Mouse (Mus musculus) lung, embryonic 15.5 days (tissue): Measurements from ENCODE around the gene Med21. TPM values are rescaled to one million over a fixed set of nuclear protein-coding genes. Genes with fewer than 3 reads are reported as not detected.
A peak's percentile ranks its signal among the peaks of the same experiment; 100 is the strongest.

ENCODE experiments used
- ATAC-seq: fragments of 200-750 bp; cut with Nextera tagmentation; 2 replicates; pipeline ENCODE4 v1.8.0; 2017; ENCODE audit warnings: moderate number of reproducible peaks, borderline replicate concordance; ENCODE audit not compliant: low FRiP score, low TSS enrichment; ENCODE audit errors: extremely low read depth
- H3K27ac ChIP-seq: fragments of 300-500 bp; sonication (generic); 2 replicates; pipeline ENCODE4 v1.5.1; 2015; ENCODE audit warnings: moderate library complexity, mild to moderate bottlenecking, inconsistent platforms
- H3K27me3 ChIP-seq: fragments of 300-500 bp; sonication (generic); 2 replicates; pipeline ENCODE4 v1.6.1; 2015; ENCODE audit warnings: inconsistent platforms
- H3K36me3 ChIP-seq: fragments of 300-500 bp; sonication (generic); 2 replicates; pipeline ENCODE4 v1.6.1; 2015; ENCODE audit warnings: inconsistent platforms
- H3K4me1 ChIP-seq: fragments of 300-500 bp; sonication (generic); 2 replicates; pipeline ENCODE4 v1.6.1; 2015; ENCODE audit warnings: inconsistent platforms
- H3K4me2 ChIP-seq: fragments of 300-500 bp; sonication (generic); 2 replicates; pipeline ENCODE4 v1.6.1; 2015; ENCODE audit warnings: inconsistent platforms, mild to moderate bottlenecking, moderate library complexity
- H3K4me3 ChIP-seq: fragments of 300-500 bp; sonication (generic); 2 replicates; pipeline ENCODE4 v1.5.1; 2015; ENCODE audit warnings: mild to moderate bottlenecking, inconsistent platforms
- H3K9ac ChIP-seq: fragments of 300-500 bp; sonication (generic); 2 replicates; pipeline ENCODE4 v1.6.1; 2015; ENCODE audit warnings: inconsistent platforms
- H3K9me3 ChIP-seq: fragments of 300-500 bp; sonication (generic); 2 replicates; pipeline ENCODE4 v1.6.1; 2016; ENCODE audit warnings: inconsistent platforms
- WGBS: fragments of 180-500 bp; shearing (Covaris S2); methylation state at CpG from one replicate; pipeline ENCODE4 v1.1.7; 2015; 5-methylcytosine and 5-hydroxymethylcytosine counted together
- polyA plus RNA-seq: library from polyadenylated mRNA; unstranded; fragments of >200 nt; fragmentation: Nextera tagmentation; extraction: Ambion mirVana; gene quantifications from 2 replicates; pipeline ENCODE4 v1.2.1, GENCODE M21; 2015

Gene Med21
- polyA plus RNA-seq, 1 experiment from 2014 or later = 157 TPM

DNA sequence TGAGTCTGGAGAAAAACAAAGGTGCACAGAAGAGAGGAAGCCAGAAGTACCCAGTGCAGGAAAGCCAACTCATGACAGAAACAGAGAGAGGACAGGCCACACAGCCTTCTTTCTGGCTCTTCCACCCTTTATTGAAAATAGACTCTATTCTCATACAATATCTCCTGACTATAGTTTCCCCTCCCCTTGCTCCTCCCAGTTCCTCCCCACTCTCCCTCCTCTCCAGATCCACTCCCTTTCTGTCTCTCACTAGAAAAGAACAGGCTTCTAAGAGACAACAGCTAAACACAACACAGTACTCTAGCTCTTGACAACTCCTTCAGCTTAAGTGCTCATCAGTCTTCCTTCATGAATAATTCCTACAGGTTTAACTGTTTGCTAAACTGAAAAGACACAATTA, 26.3 kb downstream of the Med21 start:
- H3K4me1 ChIP-seq = no peaks in the 10 kb centered on the region
- ATAC-seq = no peak
- no peak overlapping the region for H3K4me2 ChIP-seq
- no peaks in the 10 kb centered on the region for H3K36me3 ChIP-seq
- H3K9ac ChIP-seq = no peak overlapping the region
- H3K9me3 ChIP-seq = 0 out of 2 replicates have a peak, but pooled peaks cover 4% of the 10 kb centered on the region
- H3K27me3 ChIP-seq = no peaks in the 10 kb centered on the region
- no peak overlapping the region for H3K27ac ChIP-seq
- H3K4me3 ChIP-seq = no peak overlapping the region

DNA sequence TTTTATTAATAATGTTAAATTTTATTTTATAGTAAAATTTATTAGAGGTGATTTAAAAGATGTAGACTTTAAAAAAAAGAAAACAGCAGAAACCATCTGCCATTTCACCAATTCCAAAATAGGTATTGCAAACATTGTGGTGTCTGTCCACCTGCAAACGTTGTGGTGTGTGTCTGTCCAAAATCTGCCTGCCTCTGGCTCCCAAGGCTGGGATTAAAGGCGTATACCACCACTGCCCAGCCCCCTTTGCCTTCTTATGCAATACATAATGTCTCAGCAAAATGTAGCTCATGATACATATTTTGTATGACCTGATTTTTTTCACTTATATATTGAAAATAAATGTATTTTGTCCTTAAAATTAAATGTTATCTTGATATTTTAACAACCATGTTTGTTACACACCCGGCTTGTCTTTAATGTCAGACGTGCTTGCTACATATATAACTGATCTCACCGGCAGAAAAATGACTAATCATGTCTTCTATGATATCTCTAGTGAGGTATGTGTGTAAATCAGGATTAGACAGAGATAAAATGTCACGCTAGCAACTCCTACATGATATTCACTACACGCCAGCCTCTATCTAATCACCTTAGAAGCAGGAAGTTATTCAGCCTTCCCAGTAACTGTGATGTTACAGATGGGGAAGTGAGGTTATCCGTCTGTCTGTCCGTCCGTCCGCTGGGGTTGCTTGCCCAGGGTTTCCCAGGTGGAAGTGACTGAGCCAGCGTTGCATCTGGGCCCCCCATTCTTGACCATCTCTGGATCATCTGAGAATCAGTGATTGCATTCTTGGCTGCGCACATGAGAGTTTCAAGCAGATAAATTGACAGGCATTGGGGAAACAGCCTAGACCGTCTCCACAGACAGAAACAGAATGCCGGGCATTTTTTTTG, 28.9 kb downstream of the Med21 start:
- Histone ChIP-seq H3K9ac (no peak overlapping the region), H3K4me1 (no peaks in the 10 kb centered on the region), H3K27ac (no peak overlapping the region), H3K9me3 (0 out of 2 replicates have a peak, but pooled peaks cover 4% of the 10 kb centered on the region), H3K27me3 (no peaks in the 10 kb centered on the region), H3K4me2 (no peak overlapping the region), H3K4me3 (no peak overlapping the region), H3K36me3 (no peaks in the 10 kb centered on the region)
- ATAC-seq = no peak
- 67% methylated on average over 15 of the region's 15 CpGs for WGBS

DNA sequence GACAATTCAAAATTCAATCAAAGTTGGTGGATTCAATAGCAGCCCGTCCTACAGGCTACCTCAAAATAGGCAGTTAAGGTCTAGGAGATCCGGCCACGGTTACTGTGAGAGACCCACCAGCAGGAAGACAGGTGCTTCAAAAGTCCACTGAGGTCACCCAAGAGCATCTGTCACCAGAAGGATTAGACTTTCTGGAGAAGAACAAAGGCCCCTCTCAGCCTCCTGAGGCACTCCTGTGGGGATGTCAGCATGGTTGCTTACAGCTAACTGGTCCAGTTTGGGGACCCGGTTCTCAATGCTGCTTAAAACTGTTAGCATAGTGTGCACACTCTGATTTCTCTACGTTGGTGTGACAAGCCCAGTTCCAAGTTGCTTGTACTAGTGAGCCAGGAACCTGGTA, 29.8 kb downstream of the Med21 start:
- Histone ChIP-seq H3K4me3 (no peak overlapping the region), H3K4me2 (no peak overlapping the region), H3K27ac (no peak overlapping the region), H3K9ac (no peak overlapping the region), H3K9me3 (0 out of 2 replicates have a peak, but pooled peaks cover 4% of the 10 kb centered on the region), H3K36me3 (no peaks in the 10 kb centered on the region), H3K4me1 (no peaks in the 10 kb centered on the region), H3K27me3 (no peaks in the 10 kb centered on the region)
- ATAC-seq = no peak
- whole genome bisulfite sequencing = 66% methylated on average over 5 of the region's 5 CpGs

DNA sequence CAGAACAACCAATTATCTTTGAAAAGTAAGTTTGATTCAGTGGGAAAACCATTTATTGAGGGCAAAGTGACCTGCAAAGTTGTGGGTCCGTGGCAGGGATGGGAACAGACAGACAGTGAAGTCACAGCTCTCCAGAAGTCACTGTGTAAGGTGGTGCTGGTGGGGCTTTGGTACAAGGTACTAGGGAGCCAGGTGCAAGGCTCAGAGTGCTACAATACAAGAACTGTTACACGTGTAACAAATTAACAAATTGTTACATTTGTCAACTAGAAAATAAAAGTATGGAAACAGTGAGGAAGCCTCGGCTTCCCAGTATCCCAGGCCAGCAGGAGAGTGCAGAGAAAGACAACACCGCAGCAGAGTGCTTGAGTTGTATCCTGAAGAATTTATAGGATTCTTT, 31.3 kb downstream of the Med21 start:
- WGBS = 77% methylated on average over 4 of the region's 4 CpGs
- Histone ChIP-seq H3K27me3 (no peaks in the 10 kb centered on the region), H3K27ac (no peak overlapping the region), H3K9ac (no peak overlapping the region), H3K4me3 (no peak overlapping the region), H3K4me2 (no peak overlapping the region), H3K36me3 (no peaks in the 10 kb centered on the region), H3K9me3 (0 out of 2 replicates have a peak, but pooled peaks cover 4% of the 10 kb centered on the region), H3K4me1 (no peaks in the 10 kb centered on the region)
- no peak for ATAC-seq

DNA sequence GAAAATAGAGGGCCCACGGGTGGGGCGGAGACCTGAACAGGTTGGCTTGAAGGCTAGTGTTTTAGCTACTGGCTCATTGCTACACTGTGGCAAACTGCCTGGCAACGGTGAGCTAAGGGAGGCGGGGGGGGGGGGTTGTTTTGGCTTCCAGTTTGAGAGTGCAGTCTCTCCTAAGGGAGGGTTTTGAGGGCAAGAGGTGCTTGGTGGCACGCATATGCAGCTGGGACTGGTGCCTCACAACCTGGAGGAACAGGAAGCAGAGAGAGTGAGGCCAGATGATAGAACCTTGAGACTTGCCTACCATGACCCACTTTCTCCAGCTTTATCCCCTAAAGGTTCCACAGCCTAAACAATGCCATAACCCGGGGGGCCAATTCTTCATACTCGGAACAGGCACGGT, 32.1 kb downstream of the Med21 start:
- H3K4me2 ChIP-seq = no peak overlapping the region
- 0 out of 2 replicates have a peak, but pooled peaks cover 4% of the 10 kb centered on the region for H3K9me3 ChIP-seq
- H3K4me3 ChIP-seq = no peak overlapping the region
- H3K4me1 ChIP-seq = no peaks in the 10 kb centered on the region
- H3K27me3 ChIP-seq = no peaks in the 10 kb centered on the region
- ATAC-seq = no peak
- no peaks in the 10 kb centered on the region for H3K36me3 ChIP-seq
- WGBS = 74% methylated on average over 8 of the region's 8 CpGs
- no peak overlapping the region for H3K27ac ChIP-seq
- H3K9ac ChIP-seq = no peak overlapping the region

DNA sequence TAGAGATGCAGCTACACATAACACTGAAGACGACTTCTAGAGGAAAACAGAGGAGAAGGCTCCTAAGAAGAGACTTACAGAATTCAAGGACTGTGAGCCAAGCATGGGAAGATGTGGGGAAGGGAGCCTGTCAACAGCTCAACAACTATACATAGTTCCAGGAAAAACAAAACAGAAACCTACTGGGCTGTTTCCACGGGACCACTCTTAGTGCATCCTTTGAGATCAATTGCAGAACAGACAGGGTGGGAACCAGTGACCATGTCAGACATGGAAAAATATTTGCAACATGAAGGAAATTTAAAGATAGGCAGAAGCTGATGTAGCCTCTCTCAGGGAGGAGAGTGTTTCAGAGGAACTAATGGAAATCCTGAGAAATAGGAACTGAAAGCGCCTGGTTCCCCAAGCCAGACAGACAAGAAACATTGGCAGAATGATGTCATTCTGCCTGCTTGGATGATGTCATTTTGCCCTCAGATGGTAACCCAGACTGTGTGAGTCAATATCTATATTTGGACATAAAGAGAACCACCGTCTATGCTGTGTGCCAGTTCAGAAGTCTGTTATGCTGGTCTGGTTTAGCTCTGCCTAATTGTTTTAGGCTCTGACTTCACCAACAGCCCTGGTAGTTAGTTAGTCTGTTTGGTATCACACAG, 32.7 kb downstream of the Med21 start:
- Histone ChIP-seq H3K9me3 (0 out of 2 replicates have a peak, but pooled peaks cover 2% of the 10 kb centered on the region), H3K4me3 (no peak overlapping the region), H3K9ac (no peak overlapping the region), H3K36me3 (no peaks in the 10 kb centered on the region), H3K27ac (no peak overlapping the region), H3K4me1 (no peaks in the 10 kb centered on the region), H3K4me2 (no peak overlapping the region), H3K27me3 (no peaks in the 10 kb centered on the region)
- WGBS = 56% methylated on average over 4 of the region's 4 CpGs
- no peak for ATAC-seq

DNA sequence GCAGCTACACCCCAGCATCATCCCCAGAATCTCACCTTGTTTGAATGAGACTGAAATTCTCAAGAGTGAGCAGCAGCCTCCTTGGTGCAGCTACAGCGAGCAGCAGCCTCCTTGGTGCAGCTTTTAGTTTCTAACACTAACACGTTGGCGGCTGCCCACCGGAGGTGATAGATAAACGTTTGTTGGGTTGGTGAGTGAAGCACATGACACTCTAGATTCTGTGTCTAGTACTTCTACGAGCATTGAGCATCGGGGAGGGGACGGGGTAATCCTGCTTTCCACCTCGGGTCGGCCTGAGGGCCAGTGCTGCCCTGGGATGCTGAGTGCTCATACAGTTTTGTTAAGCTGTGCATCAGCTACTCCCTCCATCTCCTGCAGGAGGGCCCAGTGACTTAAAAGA, 34.6 kb downstream of the Med21 start:
- Histone ChIP-seq H3K27me3 (no peaks in the 10 kb centered on the region), H3K4me3 (no peak overlapping the region), H3K27ac (no peak overlapping the region), H3K4me1 (no peaks in the 10 kb centered on the region), H3K9ac (no peak overlapping the region), H3K36me3 (no peaks in the 10 kb centered on the region), H3K4me2 (no peak overlapping the region), H3K9me3 (no peaks in the 10 kb centered on the region)
- ATAC-seq = no peak
- WGBS = 44% methylated on average over 10 of the region's 10 CpGs

DNA sequence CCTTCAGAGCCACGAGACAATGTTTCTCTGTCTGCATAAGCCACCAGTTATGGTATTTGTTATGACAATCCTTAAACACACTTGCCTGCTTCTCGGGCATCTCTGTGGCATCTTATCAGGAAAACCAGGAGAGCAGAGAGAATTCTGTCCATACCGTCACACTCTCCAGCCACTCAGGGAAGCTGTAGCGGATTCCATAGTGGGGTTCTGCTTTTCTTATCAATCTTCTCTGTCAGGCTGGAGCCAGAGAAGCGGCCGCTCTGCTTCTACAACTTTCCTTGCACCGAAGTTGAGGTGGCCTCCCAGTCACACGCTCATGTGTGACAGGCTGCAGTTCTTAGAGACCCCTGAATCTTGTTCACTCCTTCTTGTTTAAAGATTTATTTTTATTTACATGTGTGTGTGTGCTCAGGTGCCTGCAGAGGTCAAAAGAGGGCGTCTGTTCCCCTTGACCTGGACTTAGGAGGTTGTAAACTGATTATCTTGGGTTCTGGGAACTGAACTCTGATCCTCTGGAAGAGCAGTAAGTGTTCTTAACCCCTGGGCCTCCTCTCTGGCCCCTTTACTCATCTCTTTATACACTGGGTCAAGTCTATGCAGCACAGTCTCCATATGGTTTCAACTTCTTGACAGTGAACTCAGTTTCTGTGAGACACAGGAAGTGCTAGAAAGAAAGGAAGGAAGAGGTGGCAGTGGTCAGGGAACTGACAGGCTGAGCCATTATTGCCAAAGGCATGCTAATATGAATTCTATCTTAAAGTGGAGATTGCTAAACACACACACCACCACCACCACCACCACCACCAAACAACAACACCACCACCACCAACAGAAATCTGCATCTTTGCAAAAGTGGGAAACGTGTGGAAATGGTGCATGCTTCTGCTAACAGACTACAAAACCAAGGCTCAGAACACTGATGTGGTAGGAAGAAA, 36.1 kb downstream of the Med21 start:
- no peaks in the 10 kb centered on the region for H3K4me1 ChIP-seq
- H3K4me2 ChIP-seq = no peak overlapping the region

DNA sequence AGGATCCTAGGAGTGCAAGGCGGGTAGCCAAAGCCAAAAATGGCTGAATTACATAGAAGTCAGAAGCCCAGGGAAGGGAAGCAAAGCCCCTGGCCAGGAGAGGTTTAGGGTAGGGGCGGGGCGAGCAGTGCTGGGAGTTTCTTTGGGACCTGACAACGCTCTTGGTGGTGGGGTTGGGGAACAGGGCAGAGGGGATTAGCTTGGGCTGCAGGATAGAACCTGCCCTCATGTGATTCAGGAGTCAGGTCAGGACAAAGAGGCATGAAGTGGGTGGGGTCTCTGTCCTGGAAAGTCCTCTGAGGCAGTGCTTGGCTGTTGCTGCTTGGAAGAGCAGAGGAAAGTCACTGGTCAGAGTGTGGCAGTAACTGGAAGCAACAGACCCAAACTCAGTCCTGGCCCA, 41.5 kb downstream of the Med21 start:
- no peak overlapping the region for H3K9ac ChIP-seq
- WGBS = 84% methylated on average over 4 of the region's 4 CpGs

More for the DNA sequence above, 36.1 kb downstream of the Med21 start:
- Histone ChIP-seq H3K27me3 (no peaks in the 10 kb centered on the region), H3K9me3 (no peaks in the 10 kb centered on the region), H3K27ac (no peak overlapping the region), H3K9ac (no peak overlapping the region), H3K36me3 (no peaks in the 10 kb centered on the region), H3K4me3 (no peak overlapping the region)
- WGBS = 33% methylated on average over 10 of the region's 10 CpGs
- no peak for ATAC-seq

DNA sequence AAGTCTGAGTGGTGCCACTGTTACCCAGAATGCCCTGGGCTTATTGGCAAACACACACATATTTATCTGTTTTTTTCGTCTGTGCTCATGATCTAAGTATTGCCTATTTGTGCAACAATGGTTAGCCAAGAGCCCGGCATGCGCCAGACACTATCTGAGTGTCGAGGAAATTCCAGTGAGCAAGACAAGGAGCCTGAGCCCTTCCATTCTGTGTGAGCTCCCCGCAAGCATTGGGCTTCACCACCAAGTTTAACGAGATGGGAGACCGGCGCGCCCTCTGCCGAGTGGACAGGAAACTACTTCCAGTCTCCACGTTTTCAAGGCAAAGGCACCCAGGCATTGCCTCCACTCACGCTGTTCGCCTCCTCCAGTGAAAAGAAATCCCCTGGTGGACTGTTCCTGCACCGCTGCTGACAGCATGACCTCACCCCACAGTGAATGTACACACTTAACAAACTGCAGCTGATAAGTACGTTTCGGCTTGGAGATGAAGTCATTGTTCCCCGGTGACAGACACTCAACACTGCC, 43.5 kb downstream of the Med21 start:
- Histone ChIP-seq H3K27me3 (no peaks in the 10 kb centered on the region), H3K9me3 (no peaks in the 10 kb centered on the region), H3K4me3 (no peak overlapping the region), H3K4me1 (0 out of 2 replicates have a peak, but pooled peaks cover 6% of the 10 kb centered on the region), H3K36me3 (no peaks in the 10 kb centered on the region), H3K9ac (no peak overlapping the region), H3K27ac (peak overlapping the region; percentile 27; the same call in 1 of the 2 replicates), H3K4me2 (peak overlapping the region; percentile 28)
- peak; percentile 80 for ATAC-seq
- WGBS = 45% methylated on average over 17 of the region's 17 CpGs

More for the DNA sequence above, 41.5 kb downstream of the Med21 start:
- Histone ChIP-seq H3K27ac (no peak overlapping the region), H3K27me3 (no peaks in the 10 kb centered on the region), H3K4me3 (no peak overlapping the region), H3K4me2 (no peak overlapping the region), H3K4me1 (0 out of 2 replicates have a peak, but pooled peaks cover 6% of the 10 kb centered on the region), H3K36me3 (no peaks in the 10 kb centered on the region), H3K9me3 (no peaks in the 10 kb centered on the region)
- ATAC-seq = no peak
